Mouse (Mus musculus) hindbrain, embryonic 15.5 days (tissue): Measurements from ENCODE around the gene Lzts2. TPM values are rescaled to one million over a fixed set of nuclear protein-coding genes. Genes with fewer than 3 reads are reported as not detected.
A peak's percentile ranks its signal among the peaks of the same experiment; 100 is the strongest.
"Not testable (repeated sequence)": the region's sequence is repeated elsewhere in the genome, so short reads cannot be mapped to it uniquely, and the experiment has no call there.

Source experiments
- ATAC-seq: fragments of 200-750 bp; cut with Nextera tagmentation; 2 replicates; pipeline ENCODE4 v1.8.0; 2017; ENCODE audit warnings: low read depth, moderate number of reproducible peaks, moderate TSS enrichment; ENCODE audit not compliant: low FRiP score
- H3K27ac ChIP-seq: fragments of 300-500 bp; sonication (generic); replicated peaks from 2 replicates; pipeline ENCODE4 v1.5.1; 2015; ENCODE audit warnings: mild to moderate bottlenecking, inconsistent platforms
- H3K27me3 ChIP-seq: fragments of 300-500 bp; sonication (generic); 2 replicates; pipeline ENCODE4 v1.6.1; 2015; ENCODE audit warnings: control low read depth, inconsistent platforms
- H3K36me3 ChIP-seq: fragments of 300-500 bp; sonication (generic); 2 replicates; pipeline ENCODE4 v1.6.1; 2015; ENCODE audit warnings: control low read depth, inconsistent platforms
- H3K4me1 ChIP-seq: fragments of 300-500 bp; sonication (generic); replicated peaks from 2 replicates; pipeline ENCODE4 v1.6.1; 2015; ENCODE audit warnings: control low read depth, inconsistent platforms
- H3K4me2 ChIP-seq: fragments of 300-500 bp; sonication (generic); 2 replicates; pipeline ENCODE4 v1.6.1; 2015; ENCODE audit warnings: moderate library complexity, mild to moderate bottlenecking, inconsistent platforms
- H3K4me3 ChIP-seq: fragments of 300-500 bp; sonication (generic); 2 replicates; pipeline ENCODE4 v1.5.1; 2015; ENCODE audit warnings: mild to moderate bottlenecking, inconsistent platforms
- H3K9ac ChIP-seq: fragments of 300-500 bp; sonication (generic); 2 replicates; pipeline ENCODE4 v1.6.1; 2015; ENCODE audit warnings: inconsistent platforms
- H3K9me3 ChIP-seq: fragments of 300-500 bp; sonication (generic); 2 replicates; pipeline ENCODE4 v1.6.1; 2016; ENCODE audit warnings: control low read depth, inconsistent platforms
- WGBS: fragments of 180-500 bp; shearing (Covaris S2); methylation state at CpG from one replicate; pipeline ENCODE4 v1.1.7; 2015; 5-methylcytosine and 5-hydroxymethylcytosine counted together
- polyA plus RNA-seq: library from polyadenylated mRNA; unstranded; fragments of >200 nt; fragmentation: Nextera tagmentation; extraction: Ambion mirVana; gene quantifications from 2 replicates; pipeline ENCODE4 v1.2.1, GENCODE M21; 2015

The Lzts2 gene
- polyA plus RNA-seq, 1 experiment from 2014 or later, result 25.4 TPM

DNA sequence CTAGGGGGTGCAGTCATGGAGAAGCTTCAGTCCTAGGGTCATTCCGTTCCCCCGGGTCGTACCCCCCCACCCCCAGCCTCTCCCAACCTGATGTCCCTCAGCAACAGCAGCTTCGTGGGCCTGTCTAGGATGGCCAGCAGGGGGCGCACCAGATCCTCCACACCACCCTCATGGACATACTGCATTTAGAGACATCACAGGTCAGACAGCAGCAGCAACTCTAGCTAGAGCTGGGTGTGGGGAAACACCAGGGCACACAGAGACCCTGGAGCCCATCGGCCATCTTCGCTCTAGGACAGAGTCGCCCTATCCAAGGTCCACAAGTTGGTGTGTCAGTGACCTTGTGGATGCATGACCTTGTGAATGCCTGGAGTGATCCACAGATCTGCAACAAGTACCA, 15.9 kb downstream of the Lzts2 start:
- WGBS, result 37% methylated on average over 8 of the region's 8 CpGs
- Histone ChIP-seq H3K9ac (no peak overlapping the region), H3K36me3 (peaks cover 25% of the 10 kb centered on the region), H3K4me2 (no peak overlapping the region), H3K4me1 (peaks cover 26% of the 10 kb centered on the region; the same call in 1 of the 2 replicates), H3K27me3 (no peaks in the 10 kb centered on the region), H3K4me3 (no peak overlapping the region), H3K27ac (no peak overlapping the region), H3K9me3 (no peaks in the 10 kb centered on the region)
- peak; percentile 17; the same call in 1 of the 2 replicates for ATAC-seq

DNA sequence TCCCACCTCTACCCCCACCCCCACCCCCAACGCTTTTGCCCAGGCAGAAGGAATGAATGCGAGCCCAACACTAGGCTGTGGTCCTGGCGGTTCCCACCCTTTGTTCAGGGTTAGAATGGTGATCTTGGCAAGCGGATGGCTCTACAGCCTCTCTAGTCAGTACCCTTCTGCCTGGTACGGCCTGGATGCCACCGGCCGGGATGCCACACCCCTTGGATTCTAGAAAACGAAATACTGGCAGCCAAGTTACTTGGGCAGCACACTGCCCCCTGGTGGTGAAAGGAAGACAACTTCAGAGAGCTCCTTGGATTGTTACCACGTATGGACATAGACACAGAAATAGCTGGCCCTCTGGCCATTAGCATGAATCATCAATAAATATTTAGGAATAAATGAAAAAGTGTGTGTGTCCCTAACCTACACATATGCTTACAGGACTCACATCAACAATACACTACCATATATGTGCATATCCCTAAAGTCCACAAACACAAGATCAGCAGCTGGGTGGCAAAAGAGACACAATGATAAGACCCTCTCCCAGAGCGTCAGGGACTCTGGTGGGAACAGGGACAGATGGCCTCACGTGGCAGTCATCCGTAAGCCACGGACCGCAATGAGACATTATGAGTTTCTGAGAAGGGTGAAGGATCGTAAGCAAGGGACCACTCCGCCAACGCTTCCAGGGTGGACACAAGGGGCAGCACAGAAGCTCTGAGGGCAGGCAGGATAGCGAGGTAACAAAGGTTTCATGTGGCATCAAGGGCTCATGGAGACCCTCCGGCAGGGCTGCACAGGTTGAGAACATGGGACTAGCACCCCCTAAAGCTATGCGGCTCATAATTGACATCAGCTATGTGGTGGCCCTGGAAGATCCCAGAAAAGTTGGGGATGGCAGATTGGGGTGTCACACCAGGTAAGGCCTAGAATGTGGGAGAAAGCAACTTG, 16.8 kb downstream of the Lzts2 start:
- 38% methylated on average over 20 of the region's 20 CpGs for WGBS
- peak; percentile 55 for ATAC-seq
- peak overlapping the region; percentile 44 for H3K4me2 ChIP-seq
- no peaks in the 10 kb centered on the region for H3K27me3 ChIP-seq
- no peak overlapping the region for H3K27ac ChIP-seq
- H3K4me1 ChIP-seq, result peaks cover 26% of the 10 kb centered on the region; the same call in 1 of the 2 replicates
- H3K9me3 ChIP-seq, result no peaks in the 10 kb centered on the region
- H3K36me3 ChIP-seq, result peaks cover 17% of the 10 kb centered on the region
- H3K4me3 ChIP-seq, result no peak overlapping the region
- H3K9ac ChIP-seq, result no peak overlapping the region

DNA sequence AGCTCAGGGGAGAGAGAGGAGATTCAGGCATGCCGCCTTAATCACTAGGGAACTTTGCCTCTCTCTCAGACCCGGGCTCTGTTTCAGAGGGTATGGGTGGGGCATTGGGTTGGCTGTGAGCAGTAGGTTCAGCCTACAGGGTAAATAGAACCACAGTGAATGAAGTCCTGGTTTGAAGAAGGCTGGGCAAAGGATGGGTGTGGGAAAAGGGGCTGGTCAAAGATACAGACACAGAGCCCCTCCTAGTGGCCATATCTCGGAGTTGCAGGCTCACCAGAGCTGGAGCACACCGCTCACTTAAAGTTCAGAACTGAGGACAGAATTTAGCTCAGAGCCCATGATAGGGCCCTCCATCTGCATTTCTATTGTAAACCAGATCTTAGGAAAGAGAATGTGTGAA, 17.6 kb downstream of the Lzts2 start:
- H3K4me1 ChIP-seq, result peaks cover 26% of the 10 kb centered on the region; the same call in 1 of the 2 replicates
- H3K9me3 ChIP-seq, result no peaks in the 10 kb centered on the region
- peak; percentile 30; the same call in 1 of the 2 replicates for ATAC-seq
- H3K27ac ChIP-seq, result no peak overlapping the region
- H3K9ac ChIP-seq, result no peak overlapping the region
- no peak overlapping the region for H3K4me2 ChIP-seq
- H3K27me3 ChIP-seq, result no peaks in the 10 kb centered on the region
- H3K4me3 ChIP-seq, result no peak overlapping the region
- peaks cover 10% of the 10 kb centered on the region; the same call in 1 of the 2 replicates for H3K36me3 ChIP-seq
- WGBS, result 25% methylated on average over 4 of the region's 4 CpGs

DNA sequence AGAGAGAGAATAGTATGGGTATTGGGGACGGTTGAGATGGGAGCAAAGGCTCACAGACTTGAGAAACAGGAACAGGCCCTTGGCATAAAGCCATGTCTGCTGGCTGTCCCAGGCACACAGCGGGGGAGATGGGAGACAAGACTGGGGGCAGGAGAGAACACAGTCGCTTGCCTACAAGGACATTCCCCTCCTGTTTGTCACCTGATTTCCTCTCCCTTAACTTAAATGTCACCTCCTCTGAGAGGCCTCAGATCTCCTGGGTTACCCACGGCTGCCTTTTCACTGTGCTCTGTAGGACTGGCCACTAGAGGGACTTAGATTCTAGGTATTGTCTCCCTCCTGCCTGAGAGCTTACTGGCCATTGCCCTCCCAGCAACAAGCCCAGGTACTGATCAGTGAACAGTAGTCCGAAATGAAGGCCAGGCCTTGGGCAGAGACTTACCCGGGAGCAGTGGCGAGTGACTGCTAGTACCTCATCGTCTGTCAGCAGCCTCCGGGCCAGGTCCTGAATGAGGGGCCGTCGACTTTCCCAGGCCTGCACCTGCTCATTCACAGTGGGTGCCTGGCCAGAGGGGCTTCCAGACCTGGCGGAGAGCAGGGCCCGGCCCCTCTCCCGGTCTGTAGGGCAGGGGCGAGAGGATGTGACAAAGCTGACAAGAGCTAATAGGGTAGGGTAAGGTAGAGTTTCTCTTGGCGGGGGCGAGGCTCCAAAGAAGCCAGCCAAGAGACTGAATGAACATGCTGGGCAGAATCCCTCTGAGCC, 18.5 kb downstream of the Lzts2 start:
- WGBS, result 51% methylated on average over 17 of the region's 17 CpGs
- no peak overlapping the region for H3K4me3 ChIP-seq
- no peak overlapping the region for H3K4me2 ChIP-seq
- H3K27me3 ChIP-seq, result no peaks in the 10 kb centered on the region
- H3K4me1 ChIP-seq, result peaks cover 26% of the 10 kb centered on the region; the same call in 1 of the 2 replicates
- peaks cover 1% of the 10 kb centered on the region; the same call in 1 of the 2 replicates for H3K36me3 ChIP-seq
- no peak overlapping the region for H3K27ac ChIP-seq
- no peak for ATAC-seq
- H3K9ac ChIP-seq, result no peak overlapping the region
- H3K9me3 ChIP-seq, result no peaks in the 10 kb centered on the region

DNA sequence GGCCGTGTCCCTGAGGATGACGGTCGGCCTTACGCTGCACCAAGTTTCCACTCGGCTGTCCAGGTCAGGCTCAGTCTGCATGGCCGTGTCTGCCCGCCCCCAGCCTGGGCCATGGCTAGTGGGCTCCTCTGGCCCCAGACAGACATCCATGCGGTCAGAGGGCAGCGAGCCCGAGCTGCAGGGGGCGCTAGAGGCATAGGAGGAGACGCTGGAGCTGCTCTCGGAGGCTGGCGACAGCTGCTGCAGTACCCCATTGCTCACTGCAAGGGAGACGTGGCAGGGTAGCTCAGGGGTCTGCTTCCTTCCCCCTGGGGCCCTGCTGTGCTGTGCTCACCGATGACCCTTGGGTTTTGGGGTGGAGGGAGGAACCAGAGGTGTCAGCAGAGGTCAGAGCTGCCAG, 22.7 kb downstream of the Lzts2 start:
- no peak for ATAC-seq
- Histone ChIP-seq H3K9ac (no peak overlapping the region), H3K36me3 (no peaks in the 10 kb centered on the region), H3K4me1 (peaks cover 11% of the 10 kb centered on the region; the same call in 1 of the 2 replicates), H3K4me2 (no peak overlapping the region), H3K4me3 (no peak overlapping the region), H3K9me3 (no peaks in the 10 kb centered on the region), H3K27ac (no peak overlapping the region), H3K27me3 (0 out of 2 replicates have a peak, but pooled peaks cover 7% of the 10 kb centered on the region)
- WGBS, result 31% methylated on average over 16 of the region's 16 CpGs

DNA sequence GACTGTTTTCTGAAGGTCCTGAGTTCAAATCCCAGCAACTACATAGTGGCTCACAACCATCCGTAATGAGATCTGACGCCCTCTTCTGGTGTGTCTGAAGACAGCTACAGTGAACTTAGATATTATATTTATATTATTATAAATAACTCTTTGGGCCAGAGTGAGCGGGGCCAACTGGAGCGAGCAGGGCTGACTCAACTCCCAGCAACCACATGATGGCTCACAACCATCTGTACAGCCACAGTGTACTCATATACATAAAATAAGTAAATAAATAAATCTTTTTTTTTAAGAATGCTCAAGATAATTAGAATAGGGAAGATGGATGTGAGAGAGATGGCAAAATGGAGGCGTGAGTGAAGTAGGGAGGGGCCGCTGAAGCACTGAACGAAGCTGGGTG, 24.0 kb downstream of the Lzts2 start:
- not testable (repeated sequence) for ATAC-seq, H3K4me3 ChIP-seq, H3K9me3 ChIP-seq, H3K4me1 ChIP-seq, H3K27ac ChIP-seq, H3K4me2 ChIP-seq, H3K9ac ChIP-seq, H3K36me3 ChIP-seq, H3K27me3 ChIP-seq
- WGBS, result 94% methylated on average over 7 of the region's 7 CpGs

DNA sequence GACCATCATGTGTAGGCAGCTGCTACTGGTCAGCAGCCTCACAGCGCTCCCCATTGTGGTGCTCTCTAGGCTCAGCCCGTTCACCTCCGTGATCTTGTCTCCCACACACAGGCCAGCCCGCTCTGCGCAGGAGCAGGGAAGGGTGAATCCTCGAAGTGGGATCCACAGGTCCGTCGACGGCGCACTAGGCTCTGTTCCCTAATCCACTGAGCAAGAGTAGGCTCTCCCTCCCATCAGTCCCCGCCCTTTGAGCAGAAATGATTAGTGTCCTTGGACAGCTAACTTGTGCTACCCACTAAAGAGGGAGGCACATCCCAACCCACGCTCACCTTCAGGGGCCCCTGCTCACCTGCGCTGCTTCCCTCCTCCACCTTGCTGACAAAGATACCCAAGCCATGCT, 26.0 kb downstream of the Lzts2 start:
- Histone ChIP-seq H3K9me3 (no peaks in the 10 kb centered on the region), H3K9ac (no peak overlapping the region), H3K36me3 (no peaks in the 10 kb centered on the region), H3K4me2 (no peak overlapping the region), H3K27ac (no peak overlapping the region), H3K4me1 (peaks cover 4% of the 10 kb centered on the region; the same call in 1 of the 2 replicates), H3K4me3 (no peak overlapping the region), H3K27me3 (0 out of 2 replicates have a peak, but pooled peaks cover 7% of the 10 kb centered on the region)
- WGBS, result 61% methylated on average over 13 of the region's 13 CpGs
- ATAC-seq, result no peak

DNA sequence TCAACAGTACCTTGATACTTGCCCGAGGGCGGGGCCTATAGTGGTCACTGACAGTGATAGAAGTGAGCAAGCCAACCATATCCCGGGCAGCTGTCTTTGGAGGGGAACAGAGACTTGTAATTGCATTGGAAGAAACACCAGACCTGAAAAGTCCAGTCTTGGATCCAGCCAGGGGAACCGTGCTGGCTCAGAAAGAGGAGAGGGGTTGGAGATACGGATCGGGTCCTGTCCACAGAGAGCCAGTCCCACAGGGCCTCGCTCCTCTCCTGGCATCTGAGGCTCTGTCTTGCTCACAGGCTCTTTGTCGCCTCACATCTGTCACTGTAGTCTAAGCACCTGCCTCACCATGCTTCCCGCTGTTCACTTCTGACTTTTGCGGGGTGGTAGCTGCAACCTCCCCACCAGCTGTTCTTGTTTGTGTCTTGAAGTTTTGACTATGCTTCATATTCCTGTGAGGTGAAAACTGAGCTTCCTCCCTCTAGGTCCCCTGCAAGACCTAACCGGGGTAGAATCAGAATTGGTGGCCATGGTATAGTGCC, 30.2 kb downstream of the Lzts2 start:
- no peak overlapping the region for H3K9ac ChIP-seq
- peaks cover 31% of the 10 kb centered on the region for H3K4me1 ChIP-seq
- WGBS, result 67% methylated on average over 10 of the region's 11 CpGs
- no peak overlapping the region for H3K4me2 ChIP-seq
- H3K27ac ChIP-seq, result no peak overlapping the region
- no peaks in the 10 kb centered on the region for H3K9me3 ChIP-seq
- no peaks in the 10 kb centered on the region for H3K36me3 ChIP-seq
- no peak for ATAC-seq
- no peak overlapping the region for H3K4me3 ChIP-seq
- H3K27me3 ChIP-seq, result 0 out of 2 replicates have a peak, but pooled peaks cover 7% of the 10 kb centered on the region

DNA sequence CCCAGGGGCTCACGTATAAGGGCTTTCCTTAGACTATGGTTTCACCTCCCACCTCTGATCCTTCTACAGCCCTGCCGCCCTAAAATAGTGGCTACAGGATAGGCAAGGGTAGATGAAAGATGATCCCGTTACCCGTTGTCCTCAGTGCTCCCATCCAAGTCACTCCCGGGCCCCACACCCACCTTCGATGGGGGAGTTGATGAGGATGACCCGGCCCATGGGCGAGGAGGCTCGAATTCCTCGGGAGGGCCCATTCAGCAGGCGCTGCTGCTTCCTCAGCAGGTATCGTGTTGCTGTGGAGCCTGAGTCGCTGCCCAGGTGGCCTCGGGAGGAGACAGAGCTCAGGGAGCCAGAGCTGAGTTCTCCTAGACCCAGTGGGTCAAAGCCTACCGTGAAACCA, 31.0 kb downstream of the Lzts2 start:
- Histone ChIP-seq H3K27me3 (0 out of 2 replicates have a peak, but pooled peaks cover 3% of the 10 kb centered on the region), H3K4me3 (no peak overlapping the region), H3K4me2 (0 out of 2 replicates have a peak overlapping the region, but pooled peaks have one; percentile 70), H3K9ac (no peak overlapping the region), H3K36me3 (no peaks in the 10 kb centered on the region), H3K4me1 (peaks cover 39% of the 10 kb centered on the region), H3K9me3 (no peaks in the 10 kb centered on the region), H3K27ac (no peak overlapping the region)
- 61% methylated on average over 15 of the region's 15 CpGs for WGBS
- no peak for ATAC-seq

DNA sequence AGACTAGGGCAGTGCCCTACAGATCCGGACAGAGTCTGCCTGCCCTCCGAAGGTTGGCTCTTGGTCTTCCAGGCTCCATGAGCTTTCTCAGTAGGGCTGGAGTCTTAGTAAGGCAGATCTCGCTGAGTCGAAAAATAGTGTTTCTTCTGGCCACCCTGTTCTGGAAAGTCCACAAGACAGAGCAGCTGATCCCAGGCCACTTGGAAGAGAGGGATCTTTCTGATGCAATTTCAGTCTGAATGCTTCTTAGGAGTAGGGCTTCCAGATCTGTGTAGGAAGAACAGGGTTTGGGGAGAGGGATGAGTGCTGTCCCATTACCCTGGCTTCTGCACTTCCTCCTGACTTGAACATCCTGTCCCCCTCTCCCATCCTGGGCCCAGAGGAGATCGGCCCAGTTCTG, 31.4 kb downstream of the Lzts2 start, which contains the start of gene Pdzd7:
TSS of gene Pdzd7 (minus strand) at position 67 of the 400 bp plus-strand sequence.
- WGBS, result 81% methylated on average over 5 of the region's 5 CpGs
- H3K27ac ChIP-seq, result peak within 1 kb of the TSS; percentile 92
- peak within 1 kb of the TSS; percentile 70 for H3K4me2 ChIP-seq
- peaks cover 42% of the 10 kb centered on the region for H3K4me1 ChIP-seq
- ATAC-seq, result no peak
- H3K9ac ChIP-seq, result peak within 1 kb of the TSS; percentile 65
- 0 out of 2 replicates have a peak, but pooled peaks cover 2% of the 10 kb centered on the region for H3K36me3 ChIP-seq
- H3K27me3 ChIP-seq, result no peaks in the 10 kb centered on the region
- H3K9me3 ChIP-seq, result no peaks in the 10 kb centered on the region
- H3K4me3 ChIP-seq, result peak within 1 kb of the TSS; percentile 57

DNA sequence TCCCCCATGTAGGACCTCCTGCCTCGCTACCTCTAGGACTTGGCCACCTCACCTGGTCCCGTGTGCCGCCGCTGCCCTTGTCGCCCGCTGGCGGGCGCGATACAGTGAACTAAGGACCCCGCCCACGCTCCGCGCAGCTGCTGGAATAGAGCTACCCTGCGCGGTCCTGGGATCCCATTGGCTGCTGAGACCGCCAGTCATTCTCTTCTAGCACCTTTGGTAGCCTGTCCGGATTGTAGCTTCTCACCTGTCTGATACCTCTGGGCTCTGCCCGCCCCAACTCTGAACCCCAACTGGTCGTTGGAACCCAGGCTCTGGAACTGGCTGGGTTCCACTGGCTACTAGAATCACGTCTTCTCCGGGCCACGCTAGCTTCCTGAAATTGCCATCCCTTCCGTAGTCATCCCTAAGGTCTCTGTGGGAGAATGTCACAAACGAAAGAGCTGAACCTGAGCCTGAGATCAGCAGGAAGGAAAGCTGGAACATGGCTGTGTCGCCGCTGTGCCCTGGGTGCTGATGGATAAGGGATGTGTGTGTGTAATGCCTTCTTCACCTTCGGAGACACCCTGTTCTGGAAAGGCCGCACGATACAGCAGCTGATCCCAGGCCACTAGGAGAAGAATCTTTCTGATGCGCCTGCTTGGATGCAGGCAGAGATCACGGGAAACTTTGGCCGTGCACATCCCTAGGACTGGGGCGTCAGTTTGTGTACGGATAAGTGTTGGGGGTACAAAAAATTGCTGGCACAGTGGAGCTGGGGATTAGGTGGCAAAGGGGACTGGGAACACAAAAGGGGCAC, 32.5 kb downstream of the Lzts2 start:
- Histone ChIP-seq H3K27me3 (no peaks in the 10 kb centered on the region), H3K4me2 (peak overlapping the region; percentile 70), H3K4me3 (peak overlapping the region; percentile 57), H3K4me1 (peaks cover 42% of the 10 kb centered on the region), H3K9me3 (no peaks in the 10 kb centered on the region), H3K9ac (peak overlapping the region; percentile 65), H3K27ac (peak overlapping the region; percentile 92), H3K36me3 (peaks cover 10% of the 10 kb centered on the region; the same call in 1 of the 2 replicates)
- ATAC-seq, result peak; percentile 75
- WGBS, result 3% methylated on average over 34 of the region's 34 CpGs
